Mouse (Mus musculus) layer of hippocampus, postnatal 14 days (tissue): Measurements from ENCODE around the gene Slc25a12. TPM values are rescaled to one million over a fixed set of nuclear protein-coding genes. Genes with fewer than 3 reads are reported as not detected.
A peak's percentile ranks its signal among the peaks of the same experiment; 100 is the strongest.
"Not testable (repeated sequence)": the region's sequence is repeated elsewhere in the genome, so short reads cannot be mapped to it uniquely, and the experiment has no call there.

Experiments
- DNase-seq, 2 experiments: peaks; one replicate each; pipeline ENCODE4 v3.0.0; 2021 to 2022; ENCODE audit warnings: low spot score in 2 of 2, mixed read lengths in 1 of 2
- long read RNA-seq, 2 experiments: library from polyadenylated mRNA; stranded (forward); transcript quantifications; one replicate each; pipeline ENCODE4 v2.0.0; 2021
- total RNA-seq, 2 experiments: library from RNA; stranded (reverse); gene quantifications; 2 replicates each; pipeline ENCODE4 v1.2.3; 2021

Gene Slc25a12
- total RNA-seq = 100 to 1,000 TPM; 164 to 174 TPM
- long read RNA-seq, experiment 1, full-length matches to known transcripts = 78 of 97 reads
- long read RNA-seq, experiment 1, partial matches to known transcripts = 15 of 97 reads
- long read RNA-seq, experiment 1, other reads (novel, unspliced or antisense) = 4 of 97 reads
- long read RNA-seq, experiment 2, full-length matches to known transcripts = 103 of 146 reads
- long read RNA-seq, experiment 2, partial matches to known transcripts = 32 of 146 reads
- long read RNA-seq, experiment 2, other reads (novel, unspliced or antisense) = 11 of 146 reads

GRCm38 (mm10) chr2:71367125-71367880 is at the start of gene Slc25a12:
TSS of gene Slc25a12 (minus strand) at chr2:71367749.
- peak; percentile 69 to 75 for DNase-seq

- DNase-seq = no peak
Observed at GRCm38 (mm10) chr2:71405613-71406012, 38.1 kb upstream of the Slc25a12 start.

GRCm38 (mm10) chr2:71389864-71390263 is 22.3 kb upstream of the Slc25a12 start:
- no peak for DNase-seq

- peak; percentile 91 to 95 for DNase-seq
Observed at GRCm38 (mm10) chr2:71388951-71389763, 21.6 kb upstream of the Slc25a12 start, which contains the start of gene Hat1. TSS of gene Hat1 (plus strand) at chr2:71388958.

- no peak for DNase-seq
Observed at GRCm38 (mm10) chr2:71387766-71388165, 20.2 kb upstream of the Slc25a12 start.

GRCm38 (mm10) chr2:71383890-71384289 is 16.3 kb upstream of the Slc25a12 start:
- no peak for DNase-seq

- no peak for DNase-seq
Observed at GRCm38 (mm10) chr2:71381962-71382361, 14.4 kb upstream of the Slc25a12 start.

- DNase-seq = no peak
Observed at GRCm38 (mm10) chr2:71377426-71377825, 9.9 kb upstream of the Slc25a12 start.

- DNase-seq = no peak
Observed at GRCm38 (mm10) chr2:71376433-71376906, 8.9 kb upstream of the Slc25a12 start.

GRCm38 (mm10) chr2:71374275-71375155 is 7.0 kb upstream of the Slc25a12 start:
- no peak for DNase-seq

- not testable (repeated sequence) for DNase-seq
Observed at GRCm38 (mm10) chr2:71372261-71372660, 4.7 kb upstream of the Slc25a12 start.

GRCm38 (mm10) chr2:71371790-71372189 is 4.2 kb upstream of the Slc25a12 start:
- peak in 1 of 2 experiments; percentile 45 for DNase-seq

- DNase-seq = no peak
Observed at GRCm38 (mm10) chr2:71368086-71368485, 537 bp upstream of the Slc25a12 start.

GRCm38 (mm10) chr2:71366618-71367124 is 878 bp downstream of the Slc25a12 start:
- peak in 1 of 2 experiments; percentile 24 for DNase-seq

GRCm38 (mm10) chr2:71360192-71360591 is 7.4 kb downstream of the Slc25a12 start:
- DNase-seq = no peak

- DNase-seq = no peak
Observed at GRCm38 (mm10) chr2:71358347-71358746, 9.2 kb downstream of the Slc25a12 start.

- DNase-seq = no peak
Observed at GRCm38 (mm10) chr2:71354055-71354425, 13.5 kb downstream of the Slc25a12 start.

GRCm38 (mm10) chr2:71353306-71354054 is 14.1 kb downstream of the Slc25a12 start:
- DNase-seq = no peak

GRCm38 (mm10) chr2:71351727-71351987 is 15.9 kb downstream of the Slc25a12 start:
- no peak for DNase-seq
